8 mouse cellular contexts compared by ENCODE assay signal in genomic region chr8:109778993-109779421, GRCm38 (mm10). TPM values are rescaled to one million over a fixed set of nuclear protein-coding genes. Genes with fewer than 3 reads are reported as not detected.
DNase-seq lines count a peak whose midpoint lies in the region; ATAC-seq and TF ChIP-seq lines count a peak whose summit lies in the region.

No protein-coding gene starts in this region.

- peak overlapping the region; percentile 95 for H3K27ac ChIP-seq in cerebellum, adult 2 months (ENCODE audit: insufficient read depth, low read length)
- H3K27ac ChIP-seq in forebrain, embryonic 13.5 days, result peak overlapping the region; percentile 97
- peak overlapping the region; percentile 83 for H3K27ac ChIP-seq in small intestine, adult 2 months (ENCODE audit: insufficient read depth, low read depth, low read length)

- H3K4me3 ChIP-seq in cerebellum, adult 2 months (replicated peaks; ENCODE audit: insufficient read depth, low read depth, low read length), result peak overlapping the region; percentile 79
- peak overlapping the region; percentile 98 for H3K4me3 ChIP-seq in forebrain, embryonic 13.5 days
- H3K4me3 ChIP-seq in small intestine, adult 2 months (ENCODE audit: low read depth, low read length), result peak overlapping the region; percentile 80

- WGBS in cerebellum, adult 2 months, result under 1% methylated on average over 32 of the region's 32 CpGs
- under 1% methylated on average over 32 of the region's 32 CpGs for WGBS in forebrain, embryonic 13.5 days
- under 1% methylated on average over 32 of the region's 32 CpGs for WGBS in small intestine, adult 2 months

- peaks cover 5% of the 10 kb centered on the region for H3K4me1 ChIP-seq in cerebellum, adult 2 months (ENCODE audit: control insufficient read depth, insufficient read depth, low read length)
- peaks cover 17% of the 10 kb centered on the region for H3K4me1 ChIP-seq in forebrain, embryonic 13.5 days
- no peaks in the 10 kb centered on the region for H3K4me1 ChIP-seq in small intestine, adult 2 months (ENCODE audit: control insufficient read depth, insufficient read depth, insufficient read length, low read length)

- no peaks in the 10 kb centered on the region for H3K9me3 ChIP-seq in forebrain, embryonic 13.5 days (replicated peaks)

- no peaks in the 10 kb centered on the region for H3K27me3 ChIP-seq in cerebellum, adult 2 months (ENCODE audit: control insufficient read depth, insufficient read depth, low read length)
- H3K27me3 ChIP-seq in forebrain, embryonic 13.5 days, result peaks cover 17% of the 10 kb centered on the region
- no peaks in the 10 kb centered on the region for H3K27me3 ChIP-seq in small intestine, adult 2 months (ENCODE audit: control insufficient read depth, insufficient read depth, low read length)

- no peaks in the 10 kb centered on the region for H3K36me3 ChIP-seq in forebrain, embryonic 13.5 days (ENCODE audit: poor library complexity, severe bottlenecking)
- H3K36me3 ChIP-seq in small intestine, adult 2 months (ENCODE audit: control insufficient read depth, insufficient read depth, low read length), result no peaks in the 10 kb centered on the region

- peak; percentile 63 for ATAC-seq in forebrain, embryonic 13.5 days

- H3K4me2 ChIP-seq in forebrain, embryonic 13.5 days, result peak overlapping the region; percentile 91

- no peak for TF ChIP-seq CTCF in cerebellum, adult 2 months (IDR thresholded peaks at IDR 0.05; ENCODE audit: borderline replicate concordance, insufficient read depth, low read depth, low read length)
- TF ChIP-seq CTCF in small intestine, adult 2 months (IDR thresholded peaks at IDR 0.05; ENCODE audit: extremely low read depth, insufficient read length, insufficient replicate concordance, low read depth, low read length), result no peak

- DNase-seq in cerebellum, adult 2 months, result no peak
- DNase-seq in cerebellum, adult 9-11 months, result no peak
- DNase-seq in right cerebral cortex, adult 18-20 months, result peak; percentile 33
- no peak for DNase-seq in right cerebral cortex, postnatal 4 days
- DNase-seq in kidney, adult 8-10 months, result peak; percentile 24 to 57
- DNase-seq in lung, postnatal 14 days, result peak; percentile 40

- no peak for TF ChIP-seq POLR2A in cerebellum, adult 2 months (IDR thresholded peaks at IDR 0.05; ENCODE audit: borderline replicate concordance, insufficient read depth, low read length)
- no peak for TF ChIP-seq POLR2A in small intestine, adult 2 months (IDR thresholded peaks at IDR 0.05; ENCODE audit: low read depth, low read length)

- peak overlapping the region; percentile 96 for H3K9ac ChIP-seq in forebrain, embryonic 13.5 days

RNA-seq across cellular contexts. Expression of gene Ap1g1, which starts 0.7 kb away (rescaled TPM):
- 74.4 and 80.0 TPM in 2 replicates for polyA plus RNA-seq in cerebellum, adult 2 months (2012; rRNA removed)
- 45.7 and 50.6 TPM in 2 replicates for polyA plus RNA-seq in forebrain, embryonic 13.5 days (2015; fragmentation: Nextera tagmentation; extraction: Ambion mirVana)
- 11.3 and 18.8 TPM in 2 replicates for polyA plus RNA-seq in small intestine, adult 2 months (2012; rRNA removed)

RNA-seq across cellular contexts. Expression of gene Atxn1l, which starts 41.5 kb away (rescaled TPM):
- polyA plus RNA-seq in cerebellum, adult 2 months (2012; rRNA removed), result 14.6 and 16.0 TPM in 2 replicates
- polyA plus RNA-seq in forebrain, embryonic 13.5 days (2015; fragmentation: Nextera tagmentation; extraction: Ambion mirVana), result 4.0 and 4.6 TPM in 2 replicates
- polyA plus RNA-seq in small intestine, adult 2 months (2012; rRNA removed), result 5.1 and 12.0 TPM in 2 replicates

Comparison
In these comparisons a context has a peak if more than half of its experiments do, and no peak if none do; other contexts are left out.
1. DNase-seq: peak in right cerebral cortex, adult 18-20 months (single experiment), kidney, adult 8-10 months (2 of 2) and lung, postnatal 14 days (single experiment); none in cerebellum, adult 2 months (0 of 2), cerebellum, adult 9-11 months (single experiment) and right cerebral cortex, postnatal 4 days (single experiment).
2. Peak in every context shown above with its lines, with median percentiles within 50 percentile points of each other: H3K27ac ChIP-seq and H3K4me3 ChIP-seq.